Mouse (Mus musculus) G1E-ER4 (cell line): ENCODE measurements around the gene Ppp3cb. TPM values are rescaled to one million over a fixed set of nuclear protein-coding genes. Genes with fewer than 3 reads are reported as not detected.

Source experiments
- GATA1 ChIP-seq: IDR thresholded peaks from one replicate; pipeline ENCODE4 v1.8.0; 2012; ENCODE audit warnings: low read length, inconsistent platforms
- polyA plus RNA-seq: library from polyadenylated mRNA; stranded (reverse); fragments of >175 nt; gene quantifications from 2 replicates; pipeline ENCODE4 v1.2.3, GENCODE M21; 2012

Ppp3cb gene
- 3.4 and 4.0 TPM in 2 replicates for polyA plus RNA-seq

- no peak for TF ChIP-seq GATA1
Measured at GRCm38 (mm10) chr14:20546415-20546814, at the start of gene Ppp3cb. TSS of gene Ppp3cb (minus strand) at chr14:20546573.

- TF ChIP-seq GATA1 = no peak
Measured at GRCm38 (mm10) chr14:20595781-20596180, 49.4 kb upstream of the Ppp3cb start.

- no peak for TF ChIP-seq GATA1
Measured at GRCm38 (mm10) chr14:20587458-20587857, 41.1 kb upstream of the Ppp3cb start.

GRCm38 (mm10) chr14:20578822-20579407, 32.5 kb upstream of the Ppp3cb start:
- no peak for TF ChIP-seq GATA1

- no peak for TF ChIP-seq GATA1
Measured at GRCm38 (mm10) chr14:20576179-20576578, 29.8 kb upstream of the Ppp3cb start.

- TF ChIP-seq GATA1 = peak; percentile 59
Measured at GRCm38 (mm10) chr14:20565256-20566021, 19.1 kb upstream of the Ppp3cb start.

- TF ChIP-seq GATA1 = no peak
Measured at GRCm38 (mm10) chr14:20564692-20565091, 18.3 kb upstream of the Ppp3cb start.

- no peak for TF ChIP-seq GATA1
Measured at GRCm38 (mm10) chr14:20561897-20562296, 15.5 kb upstream of the Ppp3cb start.

- no peak for TF ChIP-seq GATA1
Measured at GRCm38 (mm10) chr14:20550136-20550535, 3.8 kb upstream of the Ppp3cb start.

GRCm38 (mm10) chr14:20545529-20546331, 643 bp downstream of the Ppp3cb start:
- TF ChIP-seq GATA1 = no peak

GRCm38 (mm10) chr14:20544467-20545411, 1.6 kb downstream of the Ppp3cb start:
- no peak for TF ChIP-seq GATA1

- no peak for TF ChIP-seq GATA1
Measured at GRCm38 (mm10) chr14:20529643-20530042, 16.7 kb downstream of the Ppp3cb start.

GRCm38 (mm10) chr14:20520179-20520578, 26.2 kb downstream of the Ppp3cb start:
- TF ChIP-seq GATA1 = no peak

- TF ChIP-seq GATA1 = no peak
Measured at GRCm38 (mm10) chr14:20508424-20508823, 37.9 kb downstream of the Ppp3cb start.

- TF ChIP-seq GATA1 = no peak
Measured at GRCm38 (mm10) chr14:20502966-20503365, 43.4 kb downstream of the Ppp3cb start.
